Mouse (Mus musculus) c-Kit-positive CD71-negative TER-119-negative erythroid progenitor cells, embryonic 14.5 days (primary cell): ENCODE measurements around the gene Psmd11.
"Not testable (repeated sequence)": the region's sequence is repeated elsewhere in the genome, so short reads cannot be mapped to it uniquely, and the experiment has no call there.

Experiments
- DNase-seq: peaks from one replicate; pipeline ENCODE4 v3.0.0-alpha.2; 2013; ENCODE audit warnings: low read depth

The Psmd11 gene

GRCm38 (mm10) chr11:80429009-80429475, 627 bp downstream of the Psmd11 start:
- DNase-seq: no peak

GRCm38 (mm10) chr11:80429500-80430166, 1.2 kb downstream of the Psmd11 start:
- DNase-seq: no peak

DNA sequence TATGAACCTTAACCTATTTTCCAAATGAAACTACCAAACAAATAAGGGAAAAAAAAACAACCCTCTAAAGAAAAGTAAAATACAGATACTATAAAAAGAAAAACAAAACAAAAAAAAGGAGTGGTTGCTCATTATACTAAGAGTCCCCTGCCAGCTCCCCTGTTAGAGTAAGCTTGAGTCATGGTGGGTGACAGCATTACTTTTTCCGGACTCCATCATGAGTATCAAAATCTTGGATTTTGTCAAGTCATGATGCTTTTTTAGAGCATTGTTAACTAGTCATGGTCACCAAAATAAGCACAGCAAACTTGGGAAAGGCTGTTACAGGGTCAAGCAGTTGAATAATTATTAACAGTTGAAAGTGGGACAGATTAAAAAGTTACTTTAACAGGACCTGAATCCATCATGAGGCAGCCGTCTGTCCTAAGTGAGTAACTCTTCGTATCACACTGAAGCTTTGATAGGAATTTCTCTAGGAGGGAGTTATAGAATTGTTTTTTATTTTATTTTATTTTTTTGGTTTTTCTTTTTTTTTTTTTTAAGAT, 2.0 kb downstream of the Psmd11 start:
- no peak for DNase-seq

GRCm38 (mm10) chr11:80446916-80447315, 18.5 kb downstream of the Psmd11 start:
- no peak for DNase-seq

DNA sequence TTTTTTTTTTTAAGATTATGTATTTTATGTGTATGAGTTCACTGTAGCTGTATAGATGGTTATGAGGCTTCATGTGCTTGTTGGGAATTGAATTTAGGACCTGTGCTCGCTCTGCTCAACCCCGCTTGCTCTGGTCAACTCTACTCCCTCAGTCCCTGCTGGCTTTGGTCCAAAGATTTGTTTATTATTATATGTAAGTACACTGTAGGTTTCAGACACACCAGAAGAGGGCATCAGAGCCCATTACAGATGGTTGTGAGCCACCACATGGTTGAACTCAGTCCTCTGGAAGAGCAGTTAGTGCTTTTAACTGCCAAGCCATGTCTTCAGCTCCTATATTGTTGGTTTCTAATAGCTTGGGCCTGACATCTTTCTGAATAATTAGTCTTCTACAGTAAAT, 21.4 kb downstream of the Psmd11 start:
- no peak for DNase-seq

GRCm38 (mm10) chr11:80452242-80452641, 23.8 kb downstream of the Psmd11 start:
- DNase-seq: no peak

- DNase-seq: no peak
These were observed 24.8 kb downstream of the Psmd11 start for GRCm38 (mm10) chr11:80453198-80453597.

DNA sequence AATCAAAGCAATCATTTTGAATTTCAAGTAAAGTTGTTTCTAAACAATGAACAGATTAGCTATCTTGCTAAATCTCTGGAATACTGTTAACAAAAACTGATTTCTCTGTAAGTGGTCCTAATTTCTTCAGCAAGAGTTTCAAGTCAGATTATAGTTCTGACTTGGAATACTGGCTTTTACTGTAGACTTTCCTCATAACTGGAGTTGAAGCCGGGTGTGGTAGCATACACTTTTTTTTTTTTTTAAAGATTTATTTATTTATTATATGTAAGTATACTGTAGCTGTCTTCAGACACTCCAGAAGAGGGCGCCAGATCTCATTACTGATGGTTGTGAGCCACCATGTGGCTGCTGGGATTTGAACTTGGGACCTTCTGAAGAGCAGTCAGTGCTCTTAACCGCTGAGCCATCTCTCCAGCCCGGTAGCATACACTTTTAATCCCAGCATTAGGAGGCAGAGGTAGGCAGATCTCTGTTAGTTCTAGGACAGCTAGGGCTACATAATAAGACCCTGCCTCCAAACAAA, 35.3 kb downstream of the Psmd11 start:
- not testable (repeated sequence) for DNase-seq

- no peak for DNase-seq
These were observed 43.6 kb downstream of the Psmd11 start for GRCm38 (mm10) chr11:80471836-80472605.

DNA sequence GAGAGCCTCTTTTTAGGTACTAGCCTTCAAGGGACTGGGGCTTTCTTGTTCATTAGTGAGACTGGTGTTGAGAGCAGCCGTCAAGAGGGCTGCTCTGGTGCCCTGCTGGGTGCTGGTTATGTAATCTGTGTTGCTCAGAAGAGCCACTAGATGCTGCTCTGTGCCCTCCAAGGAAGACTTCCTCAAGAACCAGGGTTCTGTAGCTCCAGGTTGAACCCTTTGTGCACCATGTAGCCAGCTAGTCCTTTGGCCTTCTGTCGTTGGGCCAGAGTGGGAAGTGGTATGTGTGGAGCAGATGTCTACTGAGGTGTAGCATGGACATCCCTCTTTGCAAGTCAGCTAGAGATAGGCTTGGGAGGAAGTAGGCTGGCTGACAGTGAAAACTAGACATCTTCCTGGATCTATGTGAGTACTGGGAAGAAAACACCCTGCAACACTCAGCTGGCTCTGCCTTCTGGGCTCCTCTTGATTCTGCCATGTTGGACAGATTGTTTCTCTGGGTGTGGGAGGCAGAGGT, 45.8 kb downstream of the Psmd11 start:
- DNase-seq: no peak

GRCm38 (mm10) chr11:80474846-80475245, 46.4 kb downstream of the Psmd11 start:
- no peak for DNase-seq

DNA sequence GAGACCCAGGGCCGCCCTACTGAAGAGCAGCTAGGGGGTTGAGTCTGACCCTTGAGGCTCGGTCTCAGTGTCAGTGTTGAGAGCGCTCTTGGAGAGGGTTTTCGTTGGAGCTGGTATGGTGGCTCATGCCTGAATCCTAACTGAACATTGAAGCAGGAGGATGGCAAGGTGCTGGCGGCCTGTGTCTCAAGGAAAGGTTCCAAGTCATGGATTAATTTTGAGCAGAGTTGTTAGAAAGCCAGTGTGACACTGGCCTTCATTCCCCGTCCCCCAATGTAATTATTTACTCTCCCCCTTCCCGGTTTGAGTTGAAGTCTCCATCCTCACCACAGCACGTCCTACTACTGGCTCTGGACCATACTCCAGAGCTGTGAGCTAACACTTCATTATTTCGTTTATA, 47.1 kb downstream of the Psmd11 start:
- no peak for DNase-seq

DNA sequence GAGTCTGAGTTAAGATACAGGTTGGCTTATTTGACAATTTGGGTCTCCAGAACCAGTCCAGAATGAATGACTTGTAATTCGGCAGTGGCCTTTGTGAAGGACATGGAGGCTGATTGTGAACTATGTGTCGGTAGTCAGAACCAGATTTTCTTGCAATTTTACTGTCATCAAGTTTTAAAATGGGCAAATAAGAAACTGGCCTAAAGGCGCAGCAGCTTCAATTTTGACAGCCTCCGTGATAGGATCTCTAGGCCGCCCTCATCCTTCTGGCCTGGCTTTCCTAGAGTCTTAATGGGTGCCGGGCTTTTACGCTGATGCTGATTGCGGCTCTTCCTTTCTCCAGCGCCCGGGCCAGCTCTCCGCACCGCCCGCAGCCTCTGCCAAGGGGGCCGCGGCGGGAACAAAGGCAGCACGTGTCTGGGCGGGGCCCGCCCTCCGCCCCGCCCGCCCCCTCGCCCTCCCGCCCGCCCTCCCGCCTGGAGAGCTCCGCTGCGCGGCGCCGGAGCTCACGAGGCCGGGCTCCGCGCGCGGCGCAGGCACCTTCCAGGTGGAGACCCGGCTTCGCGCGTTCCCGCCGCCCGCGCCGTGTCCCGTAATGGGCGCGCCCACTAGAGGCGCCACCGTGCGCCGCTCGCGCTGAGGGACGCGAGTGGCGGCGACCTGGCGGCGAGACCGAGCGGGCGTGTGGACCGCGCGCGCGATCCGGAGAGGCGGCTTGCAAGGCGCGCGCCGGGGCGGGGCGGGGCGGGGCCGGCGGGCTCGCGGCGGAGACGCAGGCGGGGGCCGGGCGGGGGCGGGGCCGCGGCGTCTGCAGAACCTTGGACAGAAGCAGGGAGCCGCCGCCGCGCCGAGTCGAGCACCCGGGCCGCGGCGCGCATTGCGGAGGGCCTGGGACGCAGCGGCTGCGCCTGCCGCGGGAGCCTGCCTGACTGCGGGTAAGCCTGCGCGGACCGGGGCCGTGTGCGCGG, 48.1 kb downstream of the Psmd11 start, which contains the start of gene Cdk5r1:
Gene Cdk5r1, plus strand, starts transcription at position 802 of the 968 bp plus-strand sequence.
- DNase-seq: peak; percentile 72

DNA sequence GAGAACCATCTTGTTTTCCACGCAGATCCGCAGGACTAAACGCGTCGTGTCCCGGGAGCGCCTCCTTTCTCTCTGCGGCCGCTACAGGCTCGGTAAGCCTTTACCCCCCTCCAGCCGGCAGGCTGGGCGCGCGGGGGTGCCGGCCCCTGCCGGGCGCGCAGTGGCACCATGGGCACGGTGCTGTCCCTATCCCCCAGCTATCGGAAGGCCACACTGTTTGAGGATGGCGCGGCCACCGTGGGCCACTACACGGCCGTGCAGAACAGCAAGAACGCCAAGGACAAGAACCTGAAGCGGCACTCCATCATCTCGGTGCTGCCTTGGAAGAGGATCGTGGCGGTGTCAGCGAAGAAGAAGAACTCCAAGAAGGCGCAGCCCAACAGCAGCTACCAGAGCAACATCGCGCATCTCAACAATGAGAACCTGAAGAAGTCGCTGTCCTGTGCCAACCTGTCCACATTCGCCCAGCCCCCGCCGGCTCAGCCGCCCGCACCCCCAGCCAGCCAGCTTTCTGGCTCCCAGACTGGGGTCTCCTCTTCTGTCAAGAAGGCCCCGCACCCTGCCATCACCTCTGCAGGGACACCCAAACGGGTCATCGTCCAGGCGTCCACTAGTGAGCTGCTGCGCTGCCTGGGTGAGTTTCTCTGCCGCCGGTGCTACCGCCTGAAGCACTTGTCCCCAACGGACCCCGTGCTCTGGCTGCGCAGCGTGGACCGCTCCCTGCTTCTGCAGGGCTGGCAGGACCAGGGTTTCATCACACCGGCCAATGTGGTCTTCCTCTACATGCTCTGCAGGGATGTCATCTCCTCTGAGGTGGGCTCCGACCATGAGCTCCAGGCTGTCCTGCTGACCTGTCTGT, 49.2 kb downstream of the Psmd11 start:
- no peak for DNase-seq

DNA sequence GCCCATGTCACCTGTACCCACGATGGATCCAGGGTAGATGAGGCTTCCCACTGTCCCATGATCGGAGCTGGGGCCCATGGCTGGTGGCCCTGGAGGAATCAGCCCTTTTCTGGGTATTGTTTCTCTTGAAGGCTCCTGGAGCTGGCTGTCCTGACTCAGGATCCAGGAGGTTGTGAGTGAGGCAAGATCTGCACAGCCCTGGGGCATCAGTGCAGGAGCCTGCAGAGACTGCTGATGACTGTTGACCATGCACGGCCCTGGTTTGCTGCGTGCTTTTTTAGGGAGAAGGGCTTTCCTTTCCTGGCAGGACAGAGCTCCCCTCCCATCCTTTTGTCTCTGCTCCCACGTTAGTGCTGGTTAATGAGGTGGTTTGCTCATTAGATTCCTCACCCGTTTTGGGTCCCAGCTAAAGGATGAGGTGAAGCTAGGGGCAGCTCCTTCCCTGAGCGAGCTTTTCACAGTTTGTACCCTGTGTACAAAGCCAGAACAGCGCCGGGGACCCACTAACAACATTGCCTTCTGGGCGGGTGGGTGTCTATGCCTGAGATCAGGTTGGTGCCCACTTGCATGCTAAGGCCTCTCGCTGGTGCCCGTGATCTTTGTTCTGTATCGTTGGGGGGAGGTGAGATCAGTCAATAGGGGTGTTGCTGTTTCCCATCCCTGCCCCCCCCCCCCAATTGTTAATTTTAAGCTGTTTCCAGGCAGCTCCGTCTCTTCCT, 50.4 kb downstream of the Psmd11 start:
- DNase-seq: no peak

DNA sequence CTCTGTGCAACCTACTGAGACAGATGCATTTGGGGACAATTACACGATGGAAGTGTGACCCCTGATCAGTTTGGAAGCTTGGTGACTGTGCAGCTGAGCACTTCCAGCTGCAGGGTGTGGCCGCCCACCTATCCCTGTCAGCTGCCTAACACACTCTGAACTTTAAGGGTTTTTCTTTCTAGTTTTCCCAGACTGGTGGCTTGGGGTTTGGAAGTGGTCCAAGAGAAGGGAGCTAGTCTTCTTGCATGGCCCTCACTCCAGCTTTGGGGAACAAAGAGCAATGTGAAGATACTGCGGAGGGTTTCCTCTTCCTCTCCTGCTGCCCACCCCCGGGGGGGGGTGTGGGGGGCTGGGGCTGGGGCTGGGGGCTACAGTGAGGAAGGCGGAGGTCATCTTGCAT, 51.0 kb downstream of the Psmd11 start:
- DNase-seq: no peak

GRCm38 (mm10) chr11:80479906-80480866, 51.8 kb downstream of the Psmd11 start:
- DNase-seq: no peak

- no peak for DNase-seq
These were observed 53.1 kb downstream of the Psmd11 start for GRCm38 (mm10) chr11:80481409-80482050.
